Mouse (Mus musculus) adipocyte (in vitro differentiated cells): ENCODE results near the gene Ctnna2.
A peak's percentile ranks its signal among the peaks of the same experiment; 100 is the strongest.

Experiments
- DNase-seq: peaks from one replicate; pipeline ENCODE4 v3.0.0-alpha.2; 2016; ENCODE audit warnings: low spot score

Ctnna2 gene

DNA sequence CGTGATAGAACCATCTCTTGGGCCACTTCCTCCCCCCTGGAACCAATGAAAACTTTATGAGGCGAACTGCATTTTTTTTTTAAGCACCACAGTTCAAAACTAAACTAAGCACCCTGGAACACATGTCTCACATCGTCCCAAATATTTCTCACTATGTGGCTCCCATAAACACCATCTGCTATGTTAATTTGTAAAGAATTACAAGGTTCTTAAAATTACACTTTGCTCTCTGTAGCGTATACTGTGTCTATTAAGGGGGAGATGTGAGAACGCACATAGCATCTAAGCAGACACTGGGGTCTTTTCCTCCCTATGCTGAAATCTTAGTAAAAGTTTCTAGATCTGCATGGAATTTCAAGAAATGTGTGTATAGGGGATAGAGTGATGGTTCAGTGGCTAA is 822.5 kb downstream of the Ctnna2 start:
- DNase-seq = no peak

DNA sequence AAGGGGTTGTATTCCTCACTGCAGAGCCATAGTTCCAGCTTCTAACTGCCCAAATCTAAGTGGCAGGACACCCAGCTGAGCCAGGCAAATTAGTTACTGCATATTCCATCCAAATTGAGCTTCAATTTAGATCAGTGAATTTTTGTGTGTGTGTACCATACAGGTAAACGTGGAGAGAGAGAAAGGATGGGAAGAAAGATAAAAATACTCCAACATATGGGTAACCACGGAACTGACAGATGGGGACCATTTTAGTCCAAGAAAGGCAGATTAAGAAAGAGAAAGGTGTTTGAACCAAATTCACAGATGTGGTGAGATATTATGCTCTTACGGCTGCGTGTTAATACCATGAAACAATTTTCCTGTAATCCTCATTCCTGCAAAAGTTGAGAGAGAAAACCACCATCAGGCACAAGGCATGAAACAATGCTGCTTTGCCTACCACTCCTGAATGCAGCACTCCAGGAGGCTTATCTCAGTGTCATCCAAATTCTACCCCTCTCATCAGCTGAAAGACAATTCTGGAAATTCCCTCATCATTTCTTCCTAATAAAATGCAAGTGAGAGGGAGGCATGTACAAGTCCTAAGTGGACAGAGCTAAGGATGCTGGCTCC is 840.1 kb downstream of the Ctnna2 start:
- DNase-seq = no peak

DNA sequence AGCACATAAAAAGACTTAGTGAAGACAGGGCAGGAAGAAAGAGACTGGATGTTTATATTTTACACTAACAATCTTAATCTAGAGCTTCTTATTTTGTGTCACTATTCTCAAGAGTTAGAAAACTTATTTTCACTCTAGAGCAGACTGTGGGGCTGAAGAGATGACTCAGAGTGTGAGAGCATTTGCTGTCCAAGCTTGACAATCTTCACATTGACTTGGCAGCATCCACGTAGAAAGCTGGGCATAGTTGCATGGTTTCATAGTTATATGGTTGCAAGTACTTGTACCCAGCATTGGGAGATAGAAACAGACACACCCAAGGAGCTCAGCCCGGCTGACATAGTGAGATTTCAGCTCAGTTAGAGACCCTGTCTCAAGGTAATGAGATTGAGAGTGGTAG is 858.6 kb downstream of the Ctnna2 start:
- DNase-seq = no peak

DNA sequence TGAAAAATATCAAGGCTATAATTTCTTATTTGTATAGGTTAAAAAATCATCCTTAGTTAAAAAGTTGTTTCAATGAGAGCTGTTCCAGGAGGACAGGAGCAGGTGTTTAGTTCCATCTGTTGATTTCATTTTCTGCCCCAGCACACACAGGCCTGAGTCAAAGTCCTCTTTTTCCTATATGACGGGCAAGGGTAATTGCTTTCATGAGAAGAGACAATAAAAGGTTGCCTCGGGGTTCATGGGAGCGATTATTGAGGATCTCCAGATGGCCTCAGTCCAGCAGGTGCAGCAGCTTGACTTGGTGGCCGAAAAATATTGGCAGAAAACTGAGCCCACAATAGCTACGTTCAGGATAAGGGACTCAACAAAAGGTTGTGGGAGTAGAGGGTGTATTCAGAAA is 859.0 kb downstream of the Ctnna2 start:
- DNase-seq = no peak

DNA sequence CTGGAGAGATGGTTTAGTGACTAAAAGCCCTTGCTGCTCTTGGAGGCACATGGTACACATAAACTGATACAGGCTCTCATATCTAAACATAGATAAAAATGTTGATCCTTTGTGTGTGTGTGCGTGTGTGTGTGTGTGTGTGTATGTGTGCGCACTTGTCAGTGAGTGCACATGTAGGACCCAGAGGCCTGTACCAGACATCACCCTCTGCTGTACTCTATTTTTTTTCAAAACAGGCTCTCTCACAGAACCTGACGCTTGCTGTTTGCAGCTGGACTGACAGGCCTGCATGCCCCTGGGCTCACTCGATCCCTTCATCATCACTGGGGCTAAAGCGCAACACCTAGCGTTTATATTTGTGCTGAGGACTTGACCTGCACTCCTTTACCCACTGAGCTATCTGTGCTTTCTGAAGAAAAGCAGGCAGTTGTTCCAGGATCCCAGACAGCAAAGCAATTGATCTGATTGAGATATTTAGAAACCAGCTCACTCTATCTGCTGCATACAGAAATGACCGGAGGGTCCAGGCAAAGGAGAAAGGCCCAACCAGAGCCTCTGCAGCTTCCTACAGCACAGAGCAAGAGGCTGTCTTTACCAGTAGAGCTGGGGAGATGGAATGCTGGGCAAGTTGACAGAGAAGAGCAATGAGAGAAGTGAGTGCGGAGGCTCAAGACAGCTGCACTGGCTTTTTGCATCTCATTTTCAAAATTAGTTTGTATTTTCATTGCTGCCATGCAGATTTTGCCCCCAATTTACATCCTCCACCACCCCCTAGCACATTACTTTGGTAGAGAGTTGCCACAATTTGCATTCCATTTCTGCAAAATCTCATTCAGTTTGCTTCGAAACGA is 870.2 kb downstream of the Ctnna2 start:
- no peak for DNase-seq

DNA sequence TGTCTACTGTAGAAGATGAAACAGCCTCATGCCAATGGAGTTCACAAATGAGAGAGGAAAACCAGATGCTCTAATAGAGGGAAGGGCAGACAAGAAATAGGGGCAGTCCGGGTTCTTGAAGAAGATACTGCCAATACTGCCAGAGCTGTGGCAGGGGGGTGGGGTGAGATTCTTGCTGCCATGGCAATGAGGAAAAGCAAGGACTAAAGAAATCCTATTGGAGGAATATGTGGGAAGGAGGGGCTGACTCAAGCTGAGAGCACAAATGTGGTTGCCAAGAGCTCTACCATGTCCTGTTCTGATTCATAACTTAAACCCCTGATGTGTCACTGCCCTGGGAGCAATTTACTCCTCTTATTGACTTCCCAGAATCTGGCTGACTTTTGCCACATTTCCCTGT is 878.5 kb downstream of the Ctnna2 start:
- peak; percentile 70 for DNase-seq

DNA sequence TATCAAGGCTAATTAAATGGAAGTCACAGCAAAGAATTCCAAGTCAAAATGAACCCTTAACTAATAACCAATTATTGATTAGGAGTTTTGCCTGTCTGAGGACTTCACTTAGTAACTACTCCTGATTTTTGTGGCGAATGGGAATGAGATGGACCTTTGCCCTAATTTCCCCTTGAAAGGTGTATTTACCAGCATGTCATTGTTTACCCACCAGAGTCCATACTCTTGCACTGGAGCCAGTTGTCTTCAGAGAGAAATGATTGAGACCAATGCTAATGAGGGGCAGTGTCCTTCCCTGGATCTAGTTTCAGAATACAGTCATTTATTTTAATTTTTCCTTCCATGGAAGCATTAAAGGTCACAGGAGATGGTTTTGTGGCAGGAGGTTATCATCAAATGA is 881.0 kb downstream of the Ctnna2 start:
- no peak for DNase-seq

DNA sequence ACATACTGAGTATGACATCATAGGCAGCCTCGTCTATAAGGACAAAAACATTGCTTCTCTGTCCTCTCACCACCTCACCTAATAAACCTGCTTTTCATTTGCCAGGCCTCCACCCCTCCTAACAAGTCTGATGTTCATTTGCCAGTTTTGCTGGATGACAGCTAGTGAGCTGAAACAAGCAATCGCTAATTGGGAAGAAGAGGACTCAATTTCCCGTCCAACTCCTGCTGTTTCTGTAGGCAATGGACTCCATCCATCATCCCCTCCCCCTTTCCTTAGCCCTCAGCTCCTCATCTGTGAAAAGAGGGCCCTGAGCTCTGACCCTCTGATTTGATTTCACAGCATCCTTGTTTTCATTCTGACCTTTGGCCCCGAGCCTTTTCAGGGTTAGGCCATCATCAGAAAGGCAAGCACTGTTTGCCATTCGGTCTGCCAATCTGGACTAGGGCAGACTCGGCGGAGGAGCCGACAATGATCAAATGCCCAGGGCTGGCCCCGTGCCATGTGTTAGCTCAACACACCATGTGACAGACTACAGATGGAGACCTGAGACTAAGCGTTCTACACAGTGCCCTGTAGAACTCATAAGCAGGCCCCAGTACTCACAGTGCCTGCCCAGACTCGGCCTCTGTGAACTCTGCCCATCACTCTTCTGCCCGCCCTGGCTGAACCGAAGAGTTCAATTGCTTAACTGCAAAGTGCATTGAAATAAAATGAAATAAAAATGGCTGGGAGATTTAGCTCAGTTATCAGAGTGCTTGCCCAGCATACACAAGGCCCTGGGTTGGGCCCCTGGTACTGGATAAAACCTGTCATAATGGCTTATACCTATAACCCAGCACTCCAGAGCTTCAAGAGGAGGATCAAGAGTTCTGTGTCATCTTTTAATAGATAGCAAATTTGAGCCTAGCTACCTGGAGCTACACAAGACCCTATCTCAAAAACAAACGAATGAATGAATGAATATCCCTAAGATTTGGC is 903.8 kb downstream of the Ctnna2 start:
- peak; percentile 54 for DNase-seq

DNA sequence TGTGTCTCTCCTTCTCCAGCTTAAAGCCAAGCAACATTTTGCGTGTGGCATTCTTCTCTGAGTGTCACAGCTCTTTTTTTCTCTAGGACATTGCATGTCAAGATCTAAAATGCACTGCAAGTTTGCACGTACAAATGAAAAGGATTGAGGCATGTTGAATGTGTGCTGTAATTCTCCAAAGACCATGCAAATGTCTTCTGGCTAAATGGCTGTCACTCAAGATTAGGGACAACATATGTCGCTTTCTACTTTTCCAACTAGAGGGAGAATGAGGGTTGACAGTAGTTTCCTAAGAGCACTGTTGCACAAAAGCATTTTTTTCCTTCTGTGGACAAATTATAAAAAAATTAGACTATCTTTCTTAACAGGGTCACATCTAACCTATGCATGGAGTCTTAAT is 909.9 kb downstream of the Ctnna2 start:
- no peak for DNase-seq

DNA sequence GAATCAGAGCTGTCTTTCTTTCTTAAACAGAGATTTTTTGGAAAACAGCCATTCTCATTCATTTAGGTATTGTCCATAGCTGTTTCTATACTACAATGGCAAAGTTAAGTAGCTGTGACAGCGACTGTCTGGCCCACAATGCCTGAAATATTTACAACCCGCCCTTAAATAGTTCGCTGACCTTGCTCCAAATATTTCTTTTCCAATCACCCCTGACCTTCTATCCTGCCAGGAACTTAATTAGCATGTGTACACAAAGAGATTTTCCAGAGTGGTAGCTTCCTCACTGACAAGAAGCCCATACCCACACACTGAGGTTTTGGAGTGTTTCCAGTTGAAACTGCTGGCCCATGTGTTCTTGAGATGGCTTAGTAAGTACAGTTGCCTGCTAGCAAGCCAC is 928.8 kb downstream of the Ctnna2 start:
- DNase-seq = peak; percentile 8

DNA sequence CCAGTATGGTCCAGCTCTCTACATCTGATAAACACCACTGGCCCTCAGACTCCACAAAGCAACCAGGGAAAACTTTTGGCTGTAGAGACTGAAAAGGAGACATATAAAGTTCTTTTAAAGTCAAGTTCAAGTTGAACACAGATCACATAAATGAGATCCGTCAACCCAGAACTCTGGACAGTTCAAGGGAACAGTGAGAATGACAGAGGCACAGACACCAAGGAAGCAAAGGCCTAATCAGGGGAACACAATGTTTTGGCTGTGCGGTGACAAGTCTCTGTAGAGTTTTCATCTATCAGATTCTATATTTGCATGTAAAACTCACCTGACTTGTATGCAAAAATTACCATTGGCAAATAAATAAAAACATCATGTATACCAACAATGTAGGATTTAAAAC is 929.3 kb downstream of the Ctnna2 start:
- no peak for DNase-seq

DNA sequence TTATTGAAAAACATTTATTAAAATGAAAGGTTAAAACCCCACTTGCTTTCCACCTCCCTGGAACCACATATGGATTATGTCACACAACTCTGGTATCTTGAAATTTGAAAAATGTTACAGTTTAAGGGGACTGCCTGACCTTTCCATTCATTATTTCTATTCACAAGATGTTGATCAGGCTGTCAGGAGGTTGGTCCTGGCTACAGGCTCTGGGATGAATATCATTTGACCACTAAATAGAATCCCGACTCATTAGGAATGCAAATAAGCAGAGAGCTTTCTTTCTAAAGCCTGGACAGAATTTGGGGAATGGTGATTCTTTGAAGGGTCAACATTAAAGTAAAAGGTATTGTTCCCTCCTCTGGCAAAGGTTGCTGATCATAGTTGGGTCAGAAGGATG is 931.9 kb downstream of the Ctnna2 start:
- DNase-seq = no peak

DNA sequence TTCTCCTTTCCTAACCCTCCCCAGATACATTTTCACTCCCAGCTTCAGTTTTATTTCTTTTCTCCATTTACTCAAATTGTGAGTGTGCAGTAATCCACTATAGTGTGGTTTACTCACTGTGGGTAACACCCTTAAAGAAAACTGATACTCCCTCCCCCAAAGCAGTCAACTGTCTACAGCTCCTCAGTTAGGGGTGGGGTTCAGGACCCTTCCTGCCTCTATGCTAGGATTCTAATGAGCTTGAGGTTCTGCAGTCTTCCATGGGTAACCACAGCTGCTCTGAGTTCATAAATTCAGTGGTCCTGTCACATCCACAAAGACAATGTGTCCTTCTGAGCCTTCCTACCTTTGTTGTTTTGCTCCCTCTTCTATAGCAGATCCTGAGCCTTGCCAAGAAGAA is 954.4 kb downstream of the Ctnna2 start:
- no peak for DNase-seq

DNA sequence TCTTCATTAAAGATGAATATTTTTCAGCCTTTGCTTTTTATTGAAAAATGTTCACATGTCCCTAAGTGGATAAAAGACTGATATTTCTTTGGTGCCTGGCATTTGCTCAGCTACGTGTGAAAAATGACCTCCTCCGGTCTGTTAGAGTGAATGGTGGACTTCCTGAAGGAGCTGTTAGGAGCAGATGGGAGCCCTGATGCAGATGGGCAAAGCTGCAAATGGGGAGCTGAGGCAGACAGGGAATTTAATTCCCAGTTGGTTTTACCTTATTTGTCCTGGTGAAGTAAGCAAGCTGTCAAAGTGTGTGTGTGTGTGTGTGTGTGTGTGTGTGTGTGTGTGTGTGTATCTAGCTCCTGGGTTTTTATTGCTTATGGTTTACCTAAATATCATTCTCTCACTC is 966.3 kb downstream of the Ctnna2 start:
- DNase-seq = no peak

DNA sequence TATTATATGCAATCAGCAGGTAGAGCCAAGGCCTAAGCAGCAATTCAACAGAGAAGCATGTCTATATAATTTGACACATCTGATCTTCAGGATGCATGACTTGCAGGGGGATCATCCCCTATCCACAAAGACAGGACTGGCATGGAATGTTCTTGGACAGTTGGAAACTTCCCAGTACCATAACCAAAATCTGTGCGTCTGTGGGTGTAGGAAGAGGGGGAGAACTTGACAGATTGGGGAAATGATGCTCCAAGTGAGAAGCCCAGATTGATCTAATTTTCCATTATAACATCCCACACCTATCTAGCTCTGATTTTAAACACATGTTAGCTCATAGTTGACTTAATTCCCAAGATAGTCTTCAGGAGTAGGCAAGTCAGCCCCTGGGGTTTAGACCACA is 968.5 kb downstream of the Ctnna2 start:
- no peak for DNase-seq

DNA sequence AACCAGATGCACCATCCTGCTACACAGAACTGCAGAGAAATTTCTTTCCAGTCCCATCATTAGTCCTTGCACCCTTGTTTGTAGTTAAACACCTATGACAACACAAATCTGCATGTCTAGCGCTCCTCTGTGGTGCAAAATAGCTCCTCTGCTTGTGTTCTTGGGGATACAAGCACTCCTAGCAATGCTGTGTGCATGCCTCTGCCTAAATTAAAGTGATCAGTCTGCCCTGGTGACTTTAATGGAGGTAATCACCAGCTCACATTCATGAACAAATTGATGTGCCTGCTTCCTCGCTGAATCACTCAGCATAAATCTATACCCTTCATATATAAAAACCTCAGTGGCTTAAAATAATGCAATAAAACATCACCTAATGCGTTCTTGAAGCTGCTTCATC is 987.4 kb downstream of the Ctnna2 start:
- no peak for DNase-seq

DNA sequence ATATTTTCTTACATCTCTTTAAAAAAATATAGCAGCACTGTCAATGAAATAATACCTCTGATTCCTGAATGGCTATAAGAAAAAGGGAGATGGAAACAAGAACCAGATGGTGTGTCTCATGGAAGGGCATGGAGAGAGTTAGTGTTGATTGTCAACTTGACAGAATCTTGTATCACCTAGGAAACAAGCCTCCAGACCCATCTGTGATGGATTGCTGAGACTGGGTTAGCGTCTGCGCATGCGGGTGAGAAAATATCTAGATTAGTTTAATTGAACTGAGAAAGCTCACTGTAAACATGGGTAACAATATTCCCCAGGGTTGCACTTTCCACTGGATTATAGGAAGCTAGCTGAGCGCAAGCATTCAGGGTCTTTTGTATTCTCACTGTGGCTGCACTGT is 994.7 kb downstream of the Ctnna2 start:
- DNase-seq = no peak

DNA sequence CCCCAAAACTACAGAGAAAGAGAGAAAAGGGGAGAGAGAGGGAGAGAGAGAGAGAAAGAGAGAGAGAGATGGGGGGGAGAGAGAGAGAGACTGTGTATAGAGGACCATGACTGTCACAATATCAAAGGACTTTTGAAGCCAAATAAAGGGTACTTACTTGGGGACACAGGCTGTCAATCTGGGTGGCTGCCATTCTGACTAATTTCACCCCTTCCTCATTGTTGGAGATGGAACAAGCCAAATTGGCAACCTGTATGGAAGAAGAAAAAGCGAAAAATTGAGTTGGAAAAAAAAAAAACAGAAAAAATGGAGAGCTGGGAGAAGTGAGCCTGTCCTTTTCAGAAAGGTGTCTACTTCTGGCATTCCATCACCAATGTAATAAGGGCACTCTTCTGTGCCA is 997.8 kb downstream of the Ctnna2 start:
- DNase-seq = no peak

DNA sequence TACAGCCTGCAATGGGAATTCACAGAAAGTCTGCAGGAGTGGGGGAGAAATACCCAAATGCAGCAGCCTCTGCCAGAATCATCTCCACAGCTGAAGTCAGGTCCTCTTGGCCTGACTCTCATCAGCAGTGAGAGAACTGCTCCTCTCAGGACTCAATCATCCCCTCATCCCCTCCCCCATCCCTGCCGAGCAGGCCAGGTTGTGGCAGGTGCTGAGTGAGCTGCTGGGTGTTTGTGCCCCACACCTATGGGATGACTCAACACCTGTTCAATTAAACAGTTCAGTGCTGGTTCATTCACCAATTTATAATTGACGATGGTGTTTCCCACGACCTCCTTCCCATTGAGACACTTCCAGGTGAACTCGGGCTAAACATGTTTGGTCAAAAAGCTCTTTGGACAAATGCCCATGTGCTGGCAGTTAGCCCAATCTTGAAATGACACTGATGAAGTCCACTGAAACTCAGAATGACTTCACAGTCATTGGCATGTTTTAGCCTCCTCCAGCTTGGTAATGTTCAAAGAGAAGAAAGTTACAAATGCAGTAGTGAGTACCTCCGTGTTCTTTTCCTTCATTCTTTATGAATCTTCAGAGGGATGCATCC is 1000.1 kb downstream of the Ctnna2 start:
- no peak for DNase-seq

DNA sequence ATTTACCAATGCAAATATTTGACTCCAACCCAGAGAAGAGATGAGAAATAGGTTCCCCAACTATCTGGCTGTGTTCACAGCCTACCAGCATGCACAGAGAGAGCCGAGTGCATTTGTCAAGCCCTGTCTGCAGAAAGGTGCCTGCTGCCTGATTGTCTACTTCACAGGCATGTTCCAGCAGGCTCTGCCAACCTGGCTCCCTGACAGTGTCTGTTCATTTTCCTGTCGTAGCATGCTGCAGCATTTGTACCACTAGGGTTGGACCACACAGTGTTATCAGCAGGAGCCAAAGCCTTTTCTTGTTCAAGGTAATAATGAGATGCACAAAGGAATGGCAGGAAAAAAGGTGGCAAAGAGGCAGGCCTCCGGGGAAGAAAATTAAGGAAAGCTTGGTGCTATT is 1001.7 kb downstream of the Ctnna2 start:
- DNase-seq = no peak

DNA sequence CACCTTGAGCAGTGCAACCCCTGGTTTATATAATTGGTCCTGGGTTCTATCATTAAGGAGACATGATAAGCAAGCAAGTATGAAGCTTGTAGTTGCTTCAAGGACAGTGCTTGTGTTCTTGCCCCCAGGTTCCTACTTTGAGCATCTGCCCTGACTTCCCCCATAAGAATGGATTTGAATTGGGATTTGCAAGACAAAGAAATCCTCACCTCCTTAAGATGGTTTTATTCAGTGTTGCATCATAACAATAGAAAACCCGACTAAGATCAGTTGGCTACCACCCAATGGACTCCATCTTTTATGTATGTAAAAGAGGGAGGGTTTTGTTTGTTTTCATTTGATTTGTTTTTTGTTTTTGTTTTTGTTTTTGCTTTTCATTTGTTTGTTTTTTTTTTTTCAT is 1005.2 kb downstream of the Ctnna2 start:
- DNase-seq = no peak

DNA sequence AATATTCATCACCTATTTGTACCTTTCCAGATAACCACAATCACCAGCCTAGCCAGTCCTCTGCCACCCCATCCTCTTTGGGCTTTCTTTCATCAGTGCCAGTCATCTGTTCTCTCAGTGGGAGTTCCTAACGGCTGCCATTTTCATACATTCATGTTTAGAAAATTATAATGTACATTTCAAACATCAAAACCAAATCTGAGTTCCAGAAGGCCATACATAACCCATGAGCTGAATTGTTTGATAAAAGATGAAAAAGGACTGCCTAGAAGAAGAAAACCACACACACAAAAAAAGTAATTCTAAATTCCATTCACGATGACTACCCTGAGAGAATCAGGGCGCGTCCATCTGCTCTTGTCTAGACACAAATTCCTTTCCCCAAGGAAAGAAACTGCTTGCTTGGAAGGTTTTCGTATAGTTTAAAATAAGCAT is 1014.5 kb downstream of the Ctnna2 start:
- DNase-seq = no peak
